Mouse (Mus musculus) WW6 (cell line): ENCODE results near the gene Cttnbp2.
"Not testable (repeated sequence)": the region's sequence is repeated elsewhere in the genome, so short reads cannot be mapped to it uniquely, and the experiment has no call there.

ENCODE experiments used
- DNase-seq: peaks from one replicate; pipeline ENCODE4 v3.0.0-alpha.2; 2013; ENCODE audit warnings: low read depth, low spot score

Gene Cttnbp2

GRCm38 (mm10) chr6:18417866-18418454 is 96.7 kb downstream of the Cttnbp2 start:
- no peak for DNase-seq

- no peak for DNase-seq
Observed at GRCm38 (mm10) chr6:18415961-18416360, 98.7 kb downstream of the Cttnbp2 start.

GRCm38 (mm10) chr6:18411505-18412225 is 103.0 kb downstream of the Cttnbp2 start:
- DNase-seq = no peak

GRCm38 (mm10) chr6:18408445-18408844 is 106.2 kb downstream of the Cttnbp2 start:
- no peak for DNase-seq

- DNase-seq = no peak
Observed at GRCm38 (mm10) chr6:18401066-18401674, 113.5 kb downstream of the Cttnbp2 start.

- no peak for DNase-seq
Observed at GRCm38 (mm10) chr6:18381380-18381779, 133.3 kb downstream of the Cttnbp2 start.

- DNase-seq = no peak
Observed at GRCm38 (mm10) chr6:18380300-18381202, 134.1 kb downstream of the Cttnbp2 start.

- not testable (repeated sequence) for DNase-seq
Observed at GRCm38 (mm10) chr6:18377755-18378154, 136.9 kb downstream of the Cttnbp2 start.

- DNase-seq = no peak
Observed at GRCm38 (mm10) chr6:18374744-18375143, 139.9 kb downstream of the Cttnbp2 start.

GRCm38 (mm10) chr6:18373652-18374051 is 141.0 kb downstream of the Cttnbp2 start:
- no peak for DNase-seq

GRCm38 (mm10) chr6:18372447-18373228 is 142.0 kb downstream of the Cttnbp2 start:
- peak; percentile 42 for DNase-seq

GRCm38 (mm10) chr6:18369723-18370122 is 144.9 kb downstream of the Cttnbp2 start:
- DNase-seq = no peak

GRCm38 (mm10) chr6:18369054-18369453 is 145.6 kb downstream of the Cttnbp2 start:
- no peak for DNase-seq

GRCm38 (mm10) chr6:18362232-18362631 is 152.4 kb downstream of the Cttnbp2 start:
- no peak for DNase-seq

GRCm38 (mm10) chr6:18360955-18361354 is 153.7 kb downstream of the Cttnbp2 start:
- DNase-seq = no peak

GRCm38 (mm10) chr6:18360154-18360553 is 154.5 kb downstream of the Cttnbp2 start:
- no peak for DNase-seq

- no peak for DNase-seq
Observed at GRCm38 (mm10) chr6:18349153-18349858, 165.3 kb downstream of the Cttnbp2 start.

GRCm38 (mm10) chr6:18344272-18344671 is 170.4 kb downstream of the Cttnbp2 start:
- no peak for DNase-seq

GRCm38 (mm10) chr6:18338307-18338706 is 176.3 kb downstream of the Cttnbp2 start:
- no peak for DNase-seq

GRCm38 (mm10) chr6:18335393-18335792 is 179.2 kb downstream of the Cttnbp2 start:
- no peak for DNase-seq
